Mouse (Mus musculus) heart, adult 2 months (tissue): Measurements from ENCODE around the gene Hormad2.

Experiments
- CTCF ChIP-seq: fragments of 200-600 bp; IDR thresholded peaks from 2 replicates; pipeline ENCODE4 v1.8.1; 2022; ENCODE audit warnings: antibody characterized with exemption, mild to moderate bottlenecking, moderate library complexity
- POLR2A ChIP-seq: fragments of 200-500 bp; IDR thresholded peaks from 2 replicates; pipeline ENCODE4 v1.6.1; 2011; ENCODE audit warnings: mild to moderate bottlenecking, low read depth, low read length, control low read depth; ENCODE audit not compliant: insufficient read depth

DNA sequence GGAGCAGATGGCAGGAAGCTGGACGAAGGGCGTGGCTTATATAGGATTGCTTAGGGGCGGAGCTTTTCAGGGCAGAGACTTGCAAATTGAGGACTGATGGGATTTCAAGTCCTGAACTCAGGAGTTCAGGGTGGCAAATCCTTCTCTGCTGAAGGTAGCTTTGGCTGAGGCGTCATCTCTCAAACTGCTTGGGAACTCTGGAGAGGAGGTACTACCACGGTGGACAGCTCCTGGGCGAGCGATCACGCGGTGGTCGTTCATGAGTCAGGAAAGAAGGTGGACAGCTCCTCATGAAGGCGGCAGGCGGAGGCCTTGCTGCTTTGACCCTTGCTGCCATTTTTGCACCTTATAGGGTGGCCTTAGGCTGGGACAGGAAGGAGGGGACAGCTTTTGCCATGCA lies 20.2 kb upstream of the Hormad2 start:
- TF ChIP-seq CTCF (no peak), POLR2A (no peak)
